Mouse (Mus musculus) monocyte, adult 5-6 weeks (primary cell): Measurements from ENCODE around the gene Hhatl. TPM values are rescaled to one million over a fixed set of nuclear protein-coding genes. Genes with fewer than 3 reads are reported as not detected.

Experiments
- ATAC-seq: fragments of 153-309, 156-312 bp; replicated peaks from 2 replicates; pipeline ENCODE4 v1.8.0; 2017; ENCODE audit warnings: mild to moderate bottlenecking; ENCODE audit not compliant: low TSS enrichment, insufficient number of reproducible peaks, severe bottlenecking, poor library complexity, low FRiP score
- total RNA-seq: library from RNA; stranded (forward); fragments of 200-1000, 200-491, 200-594 nt; gene quantifications from 3 replicates; pipeline ENCODE4 v1.2.3, GENCODE M21; 2017

Hhatl gene
- total RNA-seq, 1 experiment from 2014 or later: not detected

DNA sequence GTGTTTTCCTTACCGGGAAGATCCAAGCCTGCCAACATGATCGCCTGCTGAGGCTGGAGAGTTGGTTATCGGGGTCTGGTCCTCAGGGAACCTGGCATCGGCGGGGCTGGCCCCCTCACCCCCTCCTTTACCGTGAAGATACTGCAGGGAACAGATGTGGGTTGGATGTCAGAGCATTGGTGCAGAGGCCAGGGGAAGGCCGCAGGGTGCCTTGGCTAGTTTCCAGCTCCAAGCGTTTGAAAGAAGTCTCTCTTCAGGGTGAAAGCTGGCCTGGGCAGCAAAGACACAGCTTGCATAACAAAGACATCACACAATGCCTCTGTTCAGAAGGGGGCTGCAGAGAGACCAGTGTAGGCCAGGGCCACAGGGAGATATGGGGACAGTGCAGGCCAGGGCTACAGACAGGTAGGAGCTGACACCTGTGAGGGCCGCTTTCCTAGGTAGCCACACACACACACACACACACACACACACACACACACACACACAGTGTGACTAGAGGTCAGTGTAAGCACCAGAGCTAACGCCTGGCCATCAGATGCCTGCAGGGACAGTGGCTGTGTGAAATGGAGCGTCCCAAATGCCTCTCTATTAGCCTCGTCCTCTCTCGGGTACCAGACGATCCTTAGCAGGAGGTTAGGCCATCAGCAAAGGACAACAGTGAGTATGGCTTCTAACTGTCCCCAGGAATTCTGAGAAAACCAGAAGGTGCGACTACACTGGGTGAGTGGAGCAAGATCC lies 17.9 kb upstream of the Hhatl start:
- no peak for ATAC-seq

- ATAC-seq: no peak
Observed at GRCm38 (mm10) chr9:121808511-121808910, 16.2 kb upstream of the Hhatl start.

DNA sequence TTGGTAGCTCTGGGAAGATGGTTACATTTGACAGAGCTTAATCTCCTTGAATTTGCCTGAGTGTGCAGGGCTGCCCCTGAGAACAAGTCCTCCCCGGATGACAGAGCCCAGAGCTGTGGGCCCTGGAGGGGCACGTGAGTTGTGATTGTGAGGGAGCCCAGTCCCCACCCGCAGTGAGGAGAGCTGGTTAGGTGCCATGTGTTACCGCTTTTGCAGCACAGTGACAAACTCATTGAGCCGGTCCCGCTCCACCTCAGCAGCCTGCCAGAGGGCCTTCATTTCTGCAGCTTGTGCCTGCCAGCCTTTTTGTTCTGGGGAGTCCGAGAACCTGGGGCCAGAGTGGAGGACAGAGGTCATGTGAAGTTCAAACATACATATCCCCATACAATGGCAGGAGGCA lies 15.6 kb upstream of the Hhatl start:
- no peak for ATAC-seq

DNA sequence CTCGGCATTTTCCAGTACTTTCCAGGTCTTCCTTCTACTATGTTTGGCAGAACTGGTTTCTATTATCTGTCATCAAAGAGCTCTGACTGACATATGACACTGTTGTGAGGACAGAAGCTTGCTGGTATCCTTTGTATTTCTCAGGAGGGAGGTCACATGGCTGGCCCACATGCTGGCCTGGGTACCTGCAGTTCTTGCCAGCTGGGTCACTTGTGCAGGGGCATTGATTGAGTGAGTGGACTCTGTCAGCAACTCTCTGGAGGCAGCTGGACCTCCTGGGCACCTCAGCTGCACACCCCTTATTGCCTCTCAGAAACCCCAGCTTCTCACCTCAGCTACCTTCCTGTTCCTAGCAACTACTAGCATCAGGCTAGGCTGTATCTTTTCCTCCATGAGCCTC lies 15.2 kb upstream of the Hhatl start:
- no peak for ATAC-seq

DNA sequence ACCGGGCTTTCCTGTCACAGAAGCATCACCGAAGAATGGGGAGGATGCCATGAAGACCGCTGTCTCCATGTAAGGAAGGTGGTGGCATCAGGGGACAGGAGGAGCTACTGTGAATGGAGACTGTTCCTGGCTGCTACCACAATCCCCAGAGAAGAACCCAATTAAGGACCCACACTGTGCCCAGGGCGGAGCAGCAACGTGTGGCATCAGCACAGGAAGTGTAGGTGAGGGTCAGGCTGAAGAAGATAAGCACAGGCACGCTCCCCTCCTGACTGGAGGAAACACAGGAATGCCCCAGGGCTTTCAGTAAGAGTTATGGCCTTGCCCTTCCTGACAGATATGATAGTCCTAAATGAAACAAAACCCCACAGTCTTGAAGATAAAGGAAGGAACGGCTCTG lies 10.4 kb upstream of the Hhatl start:
- no peak for ATAC-seq

- no peak for ATAC-seq
Observed at GRCm38 (mm10) chr9:121798887-121799520, 6.7 kb upstream of the Hhatl start.

GRCm38 (mm10) chr9:121797722-121798121 lies 5.4 kb upstream of the Hhatl start:
- no peak for ATAC-seq

GRCm38 (mm10) chr9:121794972-121795539 lies 2.7 kb upstream of the Hhatl start:
- no peak for ATAC-seq

- no peak for ATAC-seq
Observed at GRCm38 (mm10) chr9:121791206-121791605, 1.1 kb downstream of the Hhatl start.

GRCm38 (mm10) chr9:121786359-121786758 lies 5.9 kb downstream of the Hhatl start:
- ATAC-seq: no peak

GRCm38 (mm10) chr9:121785261-121785660 lies 7.0 kb downstream of the Hhatl start:
- ATAC-seq: no peak

DNA sequence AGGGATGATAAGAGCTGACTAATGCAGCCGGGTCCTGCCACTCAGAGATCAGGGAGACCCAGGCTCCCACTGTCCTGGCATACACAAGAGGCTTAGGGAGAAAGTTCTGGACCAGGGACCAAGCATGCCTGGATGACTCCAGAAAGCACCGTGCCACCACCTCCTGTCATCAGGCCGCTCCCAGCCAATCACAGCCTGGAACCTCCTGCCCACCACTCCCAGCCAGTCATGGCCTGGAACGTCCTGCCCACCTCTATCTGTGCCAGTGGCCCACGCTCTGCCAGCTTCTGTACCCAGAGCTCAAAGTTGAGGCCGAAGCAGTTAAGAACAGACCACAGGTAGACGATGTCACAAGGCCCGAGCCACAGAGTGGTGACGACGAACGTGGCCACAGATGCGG lies 7.5 kb downstream of the Hhatl start:
- no peak for ATAC-seq

GRCm38 (mm10) chr9:121778066-121778624 lies 14.2 kb downstream of the Hhatl start:
- ATAC-seq: no peak

DNA sequence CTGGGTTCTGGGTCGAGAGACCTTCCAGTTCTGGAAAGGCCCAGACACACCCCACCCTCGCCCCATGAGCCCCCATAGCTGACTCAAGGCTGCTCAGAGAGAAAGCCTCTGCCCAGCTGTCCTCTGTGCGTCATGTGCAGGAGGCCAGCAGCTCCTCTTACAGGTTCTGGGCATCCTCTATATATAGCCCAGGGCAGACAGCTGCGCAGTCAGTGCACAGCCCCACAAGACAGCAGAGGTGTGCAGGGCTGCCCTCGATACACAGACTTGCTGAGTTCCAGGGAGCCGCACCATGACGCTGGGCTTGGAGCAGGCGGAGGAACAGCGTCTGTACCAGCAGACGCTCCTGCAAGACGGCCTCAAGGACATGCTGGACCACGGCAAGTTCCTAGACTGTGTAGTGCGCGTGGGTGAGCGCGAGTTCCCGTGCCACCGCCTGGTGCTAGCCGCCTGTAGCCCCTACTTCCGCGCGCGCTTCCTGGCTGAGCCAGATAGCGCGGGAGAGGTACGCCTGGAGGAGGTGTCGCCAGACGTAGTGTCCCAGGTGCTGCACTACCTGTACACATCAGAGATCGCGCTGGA lies 14.7 kb downstream of the Hhatl start, which contains the start of gene Klhl40:
Gene Klhl40 (plus strand): TSS at position 124 of the 582 bp plus-strand sequence.
- ATAC-seq: no peak

DNA sequence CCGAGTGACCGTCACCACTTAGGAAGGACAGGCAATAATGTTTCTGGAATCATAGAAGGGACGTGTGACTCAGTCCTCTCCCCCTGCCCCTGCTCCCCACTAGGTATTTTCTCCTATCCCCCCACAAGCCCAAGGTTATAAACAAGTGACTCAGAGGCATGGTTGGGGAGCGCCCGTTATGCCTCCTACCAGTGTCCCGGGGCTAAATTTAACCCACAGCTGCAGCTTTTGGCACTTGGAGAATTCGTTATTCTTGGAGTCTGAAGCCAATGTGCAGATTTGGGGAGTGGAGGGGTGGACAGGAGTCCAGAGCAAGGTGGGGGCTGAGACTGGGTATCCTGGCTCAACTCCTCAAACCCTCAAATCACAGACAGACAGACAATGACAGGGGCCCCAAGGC lies 15.8 kb downstream of the Hhatl start:
- ATAC-seq: no peak

GRCm38 (mm10) chr9:121775951-121776350 lies 16.4 kb downstream of the Hhatl start:
- ATAC-seq: no peak

DNA sequence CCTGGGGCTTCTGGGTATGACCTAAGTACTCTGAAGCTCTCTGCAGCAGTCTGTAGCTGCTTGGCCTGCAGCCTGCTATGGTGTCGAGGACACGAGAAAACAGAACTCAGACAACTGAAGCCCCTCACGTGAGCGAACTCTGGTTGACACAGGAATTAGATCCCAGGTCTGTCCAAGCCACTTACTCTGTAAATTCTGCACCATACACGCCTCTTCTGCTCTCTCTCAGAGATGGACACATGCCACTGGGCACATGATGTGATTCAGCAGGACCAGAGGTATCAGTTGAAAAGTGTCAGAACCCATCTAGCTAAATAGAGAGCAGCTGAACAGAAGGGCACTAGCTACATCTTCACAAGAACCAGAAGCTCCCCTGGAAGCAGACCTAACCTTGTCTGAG lies 19.9 kb downstream of the Hhatl start:
- ATAC-seq: no peak

DNA sequence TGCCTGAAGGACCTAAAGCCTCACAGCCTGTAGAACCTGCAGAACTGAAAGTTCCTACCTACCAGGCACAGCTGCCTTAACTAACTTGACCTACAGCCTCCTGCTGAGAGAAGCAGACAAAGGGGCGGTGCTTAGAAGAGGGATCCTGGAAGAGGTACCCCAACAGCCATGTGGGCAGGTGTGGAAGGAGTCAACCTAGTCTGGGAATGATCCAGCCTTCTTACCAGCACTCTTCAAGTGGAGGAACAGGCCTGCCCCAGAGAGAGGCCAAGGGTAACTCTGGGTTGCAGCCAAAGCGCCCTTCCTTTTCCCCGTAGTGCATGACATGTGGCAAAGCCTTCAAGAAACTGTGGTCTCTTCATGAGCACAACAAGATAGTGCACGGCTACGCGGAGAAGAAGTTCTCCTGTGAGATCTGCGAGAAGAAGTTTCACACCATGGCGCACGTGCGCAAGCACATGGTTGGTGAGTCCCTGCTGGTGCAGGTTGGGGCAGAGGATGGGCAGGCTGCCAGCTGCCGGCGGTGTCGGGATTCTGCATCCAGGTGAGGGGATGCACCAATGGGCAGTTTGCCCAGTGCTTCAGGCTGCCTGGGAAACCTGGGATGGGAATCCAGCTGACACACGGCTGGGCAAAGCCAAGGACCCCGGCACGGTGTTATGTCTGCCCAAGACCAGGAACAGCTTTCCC lies 27.0 kb downstream of the Hhatl start:
- ATAC-seq: no peak

DNA sequence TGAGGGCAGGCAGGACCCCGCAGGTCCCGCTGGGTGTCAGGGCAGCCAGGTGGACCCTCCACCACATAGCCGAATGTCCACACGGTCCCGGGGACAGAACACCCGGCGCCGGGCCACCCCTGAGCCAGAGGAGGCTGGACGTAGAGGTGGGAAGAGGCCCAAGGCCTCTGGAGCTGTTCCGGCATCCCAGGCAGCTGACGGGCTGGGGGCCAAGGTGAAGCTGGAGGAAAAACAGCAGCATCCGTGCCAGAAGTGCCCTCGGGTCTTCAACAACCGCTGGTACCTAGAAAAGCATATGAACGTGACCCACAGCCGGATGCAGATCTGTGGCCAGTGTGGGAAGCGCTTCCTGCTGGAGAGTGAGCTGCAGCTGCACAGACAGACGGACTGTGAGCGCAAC lies 28.6 kb downstream of the Hhatl start:
- ATAC-seq: no peak
